ENCODE assay signal across 17 mouse cellular contexts in genomic region chr9:3026741-3027140, GRCm38 (mm10). TPM values are rescaled to one million over a fixed set of nuclear protein-coding genes. Genes with fewer than 3 reads are reported as not detected.
"Had no signal": no experiment of that assay in that cellular context is flagged by ENCODE, and none has a peak within 500 bp of the region (broad histone marks: within the 10 kb centered on the region; RNA-seq: fewer than 3 reads in every experiment).

No protein-coding gene starts in this region.

RNA-seq across cellular contexts. Expression of gene Gm10717, which starts 1.5 kb away (rescaled TPM):
- total RNA-seq: heart, postnatal 10 days; heart, postnatal 14 days; heart, postnatal 25 days; heart, postnatal 36 days; heart, postnatal 4 days; layer of hippocampus, adult 18-20 months; layer of hippocampus, adult 2 months; layer of hippocampus, adult 8-10 months; layer of hippocampus, postnatal 10 days; layer of hippocampus, postnatal 25 days; layer of hippocampus, postnatal 36 days; left cerebral cortex, adult 18-20 months; left cerebral cortex, adult 2 months had no signal

RNA-seq across cellular contexts. Expression of gene Gm10718, which starts 3.4 kb away (rescaled TPM):
- total RNA-seq: heart, postnatal 25 days; hindbrain, postnatal 0 days had no signal

RNA-seq across cellular contexts. Expression of gene Gm17535, which starts 7.7 kb away (rescaled TPM):
- total RNA-seq: heart, postnatal 10 days; heart, postnatal 14 days; heart, postnatal 25 days; heart, postnatal 36 days; heart, postnatal 4 days; hematopoietic stem cell, adult 5-6 weeks; hindbrain, postnatal 0 days; layer of hippocampus, adult 18-20 months; layer of hippocampus, adult 2 months; layer of hippocampus, adult 8-10 months; layer of hippocampus, postnatal 10 days; layer of hippocampus, postnatal 14 days; layer of hippocampus, postnatal 25 days; layer of hippocampus, postnatal 36 days; left cerebral cortex, adult 18-20 months; left cerebral cortex, adult 2 months; left cerebral cortex, adult 8-10 months had no signal

RNA-seq across cellular contexts. Expression of gene Gm10719, which starts 9.5 kb away (rescaled TPM):
- total RNA-seq: heart, postnatal 10 days; heart, postnatal 14 days; heart, postnatal 25 days; hindbrain, postnatal 0 days; layer of hippocampus, adult 18-20 months; left cerebral cortex, adult 2 months had no signal

RNA-seq across cellular contexts. Expression of gene Gm10715, which starts 9.9 kb away (rescaled TPM):
- total RNA-seq: heart, postnatal 10 days; heart, postnatal 14 days; heart, postnatal 25 days; heart, postnatal 36 days; heart, postnatal 4 days; hematopoietic stem cell, adult 5-6 weeks; hindbrain, postnatal 0 days; layer of hippocampus, adult 18-20 months; layer of hippocampus, adult 2 months; layer of hippocampus, postnatal 10 days; layer of hippocampus, postnatal 14 days; layer of hippocampus, postnatal 25 days; layer of hippocampus, postnatal 36 days; left cerebral cortex, adult 18-20 months; left cerebral cortex, adult 2 months; left cerebral cortex, adult 8-10 months had no signal
